Mouse (Mus musculus) spleen, postnatal 14 days (tissue): Measurements from ENCODE around the gene Spata2.

ENCODE experiments used
- DNase-seq, 2 experiments: peaks; one replicate each; pipeline ENCODE4 v3.0.0; 2021 to 2022; ENCODE audit warnings: low spot score in 2 of 2

Gene Spata2

GRCm38 (mm10) chr2:167449331-167450275, 43.1 kb downstream of the Spata2 start:
- no peak for DNase-seq

GRCm38 (mm10) chr2:167447629-167448028, 45.1 kb downstream of the Spata2 start:
- DNase-seq = no peak

- DNase-seq = no peak
Measured at GRCm38 (mm10) chr2:167447207-167447606, 45.5 kb downstream of the Spata2 start.

- no peak for DNase-seq
Measured at GRCm38 (mm10) chr2:167445911-167446780, 46.5 kb downstream of the Spata2 start.

- no peak for DNase-seq
Measured at GRCm38 (mm10) chr2:167443411-167444193, 49.1 kb downstream of the Spata2 start.

GRCm38 (mm10) chr2:167439422-167439821, 53.3 kb downstream of the Spata2 start:
- DNase-seq = no peak

- no peak for DNase-seq
Measured at GRCm38 (mm10) chr2:167436371-167436770, 56.3 kb downstream of the Spata2 start.

GRCm38 (mm10) chr2:167435631-167436030, 57.1 kb downstream of the Spata2 start:
- no peak for DNase-seq

GRCm38 (mm10) chr2:167434570-167434969, 58.1 kb downstream of the Spata2 start:
- no peak for DNase-seq

- DNase-seq = no peak
Measured at GRCm38 (mm10) chr2:167431418-167431776, 61.3 kb downstream of the Spata2 start.
